Mouse (Mus musculus): ENCODE data around the gene Mapk1ip1l. TPM values are rescaled to one million over a fixed set of nuclear protein-coding genes. Genes with fewer than 3 reads are reported as not detected.

Gene Mapk1ip1l
- polyA plus RNA-seq, 1 experiment, result 23.6 TPM

GRCm38 (mm10) chr14:47361418-47361817 lies 63.4 kb downstream of the Mapk1ip1l start:
- DNase-seq (ENCODE audit: low read depth), result no peak

GRCm38 (mm10) chr14:47361899-47362298 lies 63.8 kb downstream of the Mapk1ip1l start:
- DNase-seq (ENCODE audit: low read depth), result no peak

- DNase-seq (ENCODE audit: low read depth), result no peak
These were observed 66.8 kb downstream of the Mapk1ip1l start for GRCm38 (mm10) chr14:47364742-47365449.

- no peak for DNase-seq (ENCODE audit: low read depth)
These were observed 68.8 kb downstream of the Mapk1ip1l start for GRCm38 (mm10) chr14:47366881-47367321.

GRCm38 (mm10) chr14:47367461-47367860 lies 69.4 kb downstream of the Mapk1ip1l start, which contains the start of gene Lgals3:
Gene Lgals3, plus strand, starts transcription at chr14:47367751.
- no peak for DNase-seq (ENCODE audit: low read depth)

- no peak for DNase-seq (ENCODE audit: low read depth)
These were observed 71.7 kb downstream of the Mapk1ip1l start for GRCm38 (mm10) chr14:47369741-47370140.

GRCm38 (mm10) chr14:47370790-47371189 lies 72.7 kb downstream of the Mapk1ip1l start:
- DNase-seq (ENCODE audit: low read depth), result no peak

- DNase-seq (ENCODE audit: low read depth), result no peak
These were observed 73.6 kb downstream of the Mapk1ip1l start for GRCm38 (mm10) chr14:47371689-47372088.

Other genes starting within 250 kb of the Mapk1ip1l start
- gene Gch1, start 108.9 kb upstream of the Mapk1ip1l start, polyA plus RNA-seq (2012; rRNA removed), result 3.4 and 3.7 TPM in 2 replicates
- 1.1 and 1.2 TPM in 2 replicates for gene Wdhd1, start 21.4 kb upstream of the Mapk1ip1l start, polyA plus RNA-seq (2012; rRNA removed)
- gene Socs4, start 21.3 kb upstream of the Mapk1ip1l start, polyA plus RNA-seq (2012; rRNA removed), result 3.1 and 3.6 TPM in 2 replicates
- 99.8 and 197 TPM in 2 replicates for gene Lgals3, start 69.5 kb downstream of the Mapk1ip1l start, polyA plus RNA-seq (2012; rRNA removed)
- gene Dlgap5, start 120.1 kb downstream of the Mapk1ip1l start, polyA plus RNA-seq (2012; rRNA removed), result 0.74 and 1.2 TPM in 2 replicates
- 8.8 and 12.1 TPM in 2 replicates for gene Fbxo34, start 152.2 kb downstream of the Mapk1ip1l start, polyA plus RNA-seq (2012; rRNA removed)

Data from gonadal fat pad, adult 2 months (tissue).